In the genomic region with DNA sequence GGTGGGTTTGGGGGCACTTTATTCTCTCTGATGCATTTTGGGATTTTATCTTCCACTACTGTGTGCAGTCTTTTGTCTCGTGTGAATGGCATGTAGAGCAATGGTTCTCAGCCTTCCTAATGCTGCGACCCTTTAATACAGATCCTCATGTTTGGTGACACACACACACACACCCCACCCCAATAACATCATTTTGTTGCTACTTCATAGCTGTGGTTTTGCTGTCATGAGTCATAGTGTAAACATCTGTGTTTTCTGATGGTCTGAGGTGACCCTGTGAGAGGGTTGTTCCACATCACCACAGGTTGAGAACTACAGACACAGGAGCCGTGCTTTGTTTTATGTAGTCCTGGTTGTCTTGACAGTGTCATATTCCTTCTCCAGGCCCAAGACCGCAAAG, we compare ENCODE assay signal across 20 mouse cellular contexts. TPM values are rescaled to one million over a fixed set of nuclear protein-coding genes. Genes with fewer than 3 reads are reported as not detected.
A peak's percentile ranks its signal among the peaks of the same experiment; 100 is the strongest.
DNase-seq lines count a peak whose midpoint lies in the region; ATAC-seq and TF ChIP-seq lines count a peak whose summit lies in the region.
"Had no signal": no experiment of that assay in that cellular context is flagged by ENCODE, and none has a peak within 500 bp of the region (broad histone marks: within the 10 kb centered on the region; RNA-seq: fewer than 3 reads in every experiment).

No protein-coding gene starts in this region.

- H3K36me3 ChIP-seq in midbrain, embryonic 11.5 days (ENCODE audit: control insufficient read depth, insufficient read depth, low read length) = no peaks in the 10 kb centered on the region
- H3K36me3 ChIP-seq in midbrain, embryonic 14.5 days (ENCODE audit: control insufficient read depth, insufficient read depth, low read length) = peaks cover 12% of the 10 kb centered on the region
- H3K36me3 ChIP-seq in CH12.LX (replicated peaks in 1 of 2; ENCODE audit: control insufficient read depth in 1 of 2, insufficient read depth in 1 of 2, low read length in 1 of 2) = peaks cover 12 to 35% of the 10 kb centered on the region in 2 experiments

- no peak for ATAC-seq in midbrain, embryonic 11.5 days (ENCODE audit: low FRiP score)
- ATAC-seq in midbrain, embryonic 14.5 days (ENCODE audit: low FRiP score, low TSS enrichment) = no peak
- ATAC-seq: forebrain, postnatal 0 days had no signal

- no peak overlapping the region for H3K9ac ChIP-seq in midbrain, embryonic 11.5 days (ENCODE audit: low read length)
- no peak overlapping the region for H3K9ac ChIP-seq in midbrain, embryonic 14.5 days (replicated peaks; ENCODE audit: low read length)
- no peak overlapping the region for H3K9ac ChIP-seq in CH12.LX (ENCODE audit: insufficient read depth, low read depth)
- H3K9ac ChIP-seq: embryonic facial prominence, embryonic 15.5 days; forebrain, postnatal 0 days; heart, embryonic 15.5 days; hindbrain, embryonic 14.5 days; neural tube, embryonic 12.5 days had no signal

- TF ChIP-seq RAD21 in CH12.LX (IDR thresholded peaks at IDR 0.05; ENCODE audit: low read depth, low read length) = no peak

- no peak overlapping the region for H3K27ac ChIP-seq in midbrain, embryonic 11.5 days (ENCODE audit: low read depth, low read length)
- H3K27ac ChIP-seq in midbrain, embryonic 14.5 days (replicated peaks; ENCODE audit: low read depth, low read length) = no peak overlapping the region
- no peak overlapping the region for H3K27ac ChIP-seq in CH12.LX (ENCODE audit: insufficient read depth, low read depth)
- H3K27ac ChIP-seq: embryonic facial prominence, embryonic 15.5 days; heart, embryonic 15.5 days; hindbrain, embryonic 14.5 days; limb, embryonic 10.5 days; neural tube, embryonic 12.5 days had no signal

- peak; percentile 36; the same call in 1 of the 2 replicates for TF ChIP-seq EP300 in CH12.LX (IDR thresholded peaks at IDR 0.05; ENCODE audit: low read length)

- peaks cover 73% of the 10 kb centered on the region for H3K79me2 ChIP-seq in CH12.LX (replicated peaks; ENCODE audit: control insufficient read depth, extremely low read depth, insufficient read depth, poor library complexity, severe bottlenecking)

- in situ Hi-C loops in CH12.LX (cut with MboI; ENCODE audit: low pct_ligation_motif_present, low pct_unique_long_range_greater_than_20kb, low sequenced_read_pairs) = loop anchor here (5.0 kb wide), 1 partner anchor 48 kb away; no protein-coding TSS in a partner anchor

- TF ChIP-seq POLR2A in CH12.LX (IDR thresholded peaks at IDR 0.05; ENCODE audit: low read depth, low read length) = no peak

- no peak overlapping the region for H3K4me3 ChIP-seq in midbrain, embryonic 11.5 days (ENCODE audit: low read depth, low read length)
- H3K4me3 ChIP-seq in midbrain, embryonic 14.5 days (replicated peaks; ENCODE audit: low read depth, low read length) = no peak overlapping the region
- H3K4me3 ChIP-seq in CH12.LX (replicated peaks in 1 of 3; ENCODE audit: low read depth in 2 of 3, low read length in 2 of 3, poor library complexity in 1 of 3) = no peak overlapping the region
- H3K4me3 ChIP-seq: embryonic facial prominence, embryonic 15.5 days; heart, embryonic 15.5 days; limb, embryonic 10.5 days; megakaryocyte, embryonic 14.5 days; neural tube, embryonic 12.5 days had no signal

- no peak for TF ChIP-seq CTCF in CH12.LX (conservative IDR thresholded peaks at IDR 0.05 in 1 of 2, IDR thresholded peaks at IDR 0.05 in 1 of 2; ENCODE audit: low read depth in 2 of 2, low read length in 2 of 2)

- no peaks in the 10 kb centered on the region for H3K9me3 ChIP-seq in midbrain, embryonic 11.5 days (ENCODE audit: control insufficient read depth, low read length)
- no peaks in the 10 kb centered on the region for H3K9me3 ChIP-seq in midbrain, embryonic 14.5 days (ENCODE audit: control insufficient read depth, low read length)
- no peaks in the 10 kb centered on the region for H3K9me3 ChIP-seq in CH12.LX (replicated peaks; ENCODE audit: low read length)
- H3K9me3 ChIP-seq: embryonic facial prominence, embryonic 15.5 days; heart, embryonic 15.5 days; limb, embryonic 10.5 days; megakaryocyte, embryonic 14.5 days; neural tube, embryonic 12.5 days had no signal

- peak; percentile 17 for DNase-seq in midbrain, embryonic 11.5 days (ENCODE audit: low spot score, missing footprints)
- DNase-seq in midbrain, embryonic 14.5 days = no peak
- peak; percentile 44 for DNase-seq in CH12.LX (ENCODE audit: extremely low read depth)
- peak; percentile 66 for DNase-seq in induced T-regulatory cell, adult 2 months (ENCODE audit: low read depth)
- peak; percentile 56 for DNase-seq in naive thymus-derived CD4-positive, alpha-beta T cell, adult 2 months (ENCODE audit: low read depth)
- no peak for DNase-seq in retina, postnatal 1 day
- DNase-seq in right cerebral cortex, postnatal 36 days (ENCODE audit: low spot score in 2 of 2) = no peak
- no peak for DNase-seq in frontal cortex, postnatal 36 days (ENCODE audit: low spot score in 2 of 2)
- DNase-seq: cerebellum, adult 11 months; forebrain, postnatal 0 days; gastrocnemius, postnatal 25 days; kidney, adult 11 months; kidney, postnatal 25 days; lung, adult 2 months had no signal

- no peaks in the 10 kb centered on the region for H3K27me3 ChIP-seq in midbrain, embryonic 11.5 days (ENCODE audit: control insufficient read depth, insufficient read depth, low read length)
- no peaks in the 10 kb centered on the region for H3K27me3 ChIP-seq in midbrain, embryonic 14.5 days (ENCODE audit: control insufficient read depth, insufficient read depth, low read length)
- no peaks in the 10 kb centered on the region for H3K27me3 ChIP-seq in CH12.LX (replicated peaks)
- H3K27me3 ChIP-seq: embryonic facial prominence, embryonic 15.5 days; heart, embryonic 15.5 days; megakaryocyte, embryonic 14.5 days; neural tube, embryonic 12.5 days had no signal

- no peaks in the 10 kb centered on the region; the same call in 1 of the 2 replicates for H3K4me1 ChIP-seq in midbrain, embryonic 11.5 days (ENCODE audit: control insufficient read depth, insufficient read depth, low read length)
- H3K4me1 ChIP-seq in midbrain, embryonic 14.5 days (ENCODE audit: control insufficient read depth, insufficient read depth, low read length) = no peaks in the 10 kb centered on the region
- peaks cover 26 to 72% of the 10 kb centered on the region in 2 experiments for H3K4me1 ChIP-seq in CH12.LX (ENCODE audit: control insufficient read depth in 1 of 2, insufficient read depth in 2 of 2)

- 84% methylated on average over 4 of the region's 4 CpGs for WGBS in midbrain, embryonic 11.5 days
- WGBS in midbrain, embryonic 14.5 days = 87% methylated on average over 4 of the region's 4 CpGs

- no peak overlapping the region for H3K4me2 ChIP-seq in midbrain, embryonic 11.5 days
- H3K4me2 ChIP-seq in midbrain, embryonic 14.5 days (ENCODE audit: low read length) = no peak overlapping the region
- no peak overlapping the region for H3K4me2 ChIP-seq in CH12.LX (ENCODE audit: insufficient read depth, low read depth, poor library complexity, severe bottlenecking)
- H3K4me2 ChIP-seq: embryonic facial prominence, embryonic 15.5 days; heart, embryonic 15.5 days; hindbrain, embryonic 14.5 days; neural tube, embryonic 12.5 days had no signal

- dilution Hi-C loops in CH12.LX (cut with MboI; ENCODE audit: extremely low pct_ligation_motif_present, extremely low pct_unique_long_range_greater_than_20kb, low sequenced_read_pairs) = no loop called here

TF ChIP-seq in CH12.LX, 34 proteins besides CTCF, POLR2A, EP300 and RAD21:
- TF ChIP-seq JUND (conservative IDR thresholded peaks at IDR 0.05; ENCODE audit: low read depth, low read length) (0 out of 2 replicates have a peak, but pooled peaks have one; percentile 26), HCFC1 (IDR thresholded peaks at IDR 0.05; ENCODE audit: low read depth, low read length) (no peak), ETS1 (conservative IDR thresholded peaks at IDR 0.05; ENCODE audit: low read depth, low read length) (peak; percentile 61)

RNA-seq across cellular contexts. Expression of a gene that starts 15.6 kb away (rescaled TPM):
- polyA plus RNA-seq in midbrain, embryonic 11.5 days (2014; fragmentation: Nextera tagmentation; extraction: Ambion mirVana) = 12.8 and 12.9 TPM in 2 replicates
- 27.4 and 37.5 TPM in 2 replicates for polyA plus RNA-seq in midbrain, embryonic 14.5 days (2014; fragmentation: Nextera tagmentation; extraction: Ambion mirVana)
- total RNA-seq in CH12.LX (2012; rRNA removed) (28.7 and 33.8 TPM in 2 replicates), CH12.LX (2014; rRNA removed) (68.7 and 69.5 TPM in 2 replicates)
- polyA plus RNA-seq in CH12.LX (2012; ENCODE audit: insufficient read length, low read depth) = 24.2 and 25.8 TPM in 2 replicates

Comparison
In these comparisons a context has a peak if more than half of its experiments do, and no peak if none do; other contexts are left out.
1. DNase-seq: peak in midbrain, embryonic 11.5 days (single experiment), CH12.LX (single experiment), induced T-regulatory cell, adult 2 months (single experiment) and naive thymus-derived CD4-positive, alpha-beta T cell, adult 2 months (single experiment); none in midbrain, embryonic 14.5 days (single experiment), retina, postnatal 1 day (single experiment), right cerebral cortex, postnatal 36 days (0 of 2) and frontal cortex, postnatal 36 days (0 of 2).